Mouse (Mus musculus): Measurements from ENCODE around the gene Ppp2r2c. TPM values are rescaled to one million over a fixed set of nuclear protein-coding genes. Genes with fewer than 3 reads are reported as not detected.

Gene Ppp2r2c
- polyA plus RNA-seq, 1 experiment from 2014 or later: 1.2 TPM

GRCm38 (mm10) chr5:36839032-36839431, 29.3 kb upstream of the Ppp2r2c start:
- Histone ChIP-seq H3K9ac (ENCODE audit: low read length) (no peak overlapping the region), H3K4me2 (no peak overlapping the region), H3K9me3 (ENCODE audit: control insufficient read depth, low read length) (no peaks in the 10 kb centered on the region), H3K27me3 (ENCODE audit: control insufficient read depth, insufficient read depth, low read length) (no peaks in the 10 kb centered on the region), H3K4me1 (ENCODE audit: control insufficient read depth, insufficient read depth, low read length) (no peaks in the 10 kb centered on the region), H3K36me3 (ENCODE audit: control insufficient read depth, insufficient read depth, low read length) (no peaks in the 10 kb centered on the region), H3K4me3 (ENCODE audit: low read depth, low read length) (no peak overlapping the region), H3K27ac (ENCODE audit: low read depth, low read length) (no peak overlapping the region)
- ATAC-seq (ENCODE audit: low FRiP score): no peak
- DNase-seq (ENCODE audit: low spot score, missing footprints): no peak
- 89% methylated on average over 2 of the region's 2 CpGs for WGBS

- ATAC-seq (ENCODE audit: low FRiP score): no peak
- no peaks in the 10 kb centered on the region for H3K4me1 ChIP-seq (ENCODE audit: control insufficient read depth, insufficient read depth, low read length)
- WGBS: 83% methylated on average over 8 of the region's 8 CpGs
Observed at GRCm38 (mm10) chr5:36839602-36840001, 28.7 kb upstream of the Ppp2r2c start.

GRCm38 (mm10) chr5:36840092-36840491, 28.2 kb upstream of the Ppp2r2c start:
- Histone ChIP-seq H3K36me3 (ENCODE audit: control insufficient read depth, insufficient read depth, low read length) (no peaks in the 10 kb centered on the region), H3K4me1 (ENCODE audit: control insufficient read depth, insufficient read depth, low read length) (no peaks in the 10 kb centered on the region), H3K9ac (ENCODE audit: low read length) (no peak overlapping the region), H3K27me3 (ENCODE audit: control insufficient read depth, insufficient read depth, low read length) (no peaks in the 10 kb centered on the region), H3K4me3 (ENCODE audit: low read depth, low read length) (no peak overlapping the region), H3K9me3 (ENCODE audit: control insufficient read depth, low read length) (no peaks in the 10 kb centered on the region), H3K4me2 (no peak overlapping the region), H3K27ac (ENCODE audit: low read depth, low read length) (no peak overlapping the region)
- no peak for ATAC-seq (ENCODE audit: low FRiP score)
- no peak for DNase-seq (ENCODE audit: low spot score, missing footprints)
- WGBS: 88% methylated on average over 7 of the region's 7 CpGs

More at GRCm38 (mm10) chr5:36839602-36840001, 28.7 kb upstream of the Ppp2r2c start:
- no peaks in the 10 kb centered on the region for H3K27me3 ChIP-seq (ENCODE audit: control insufficient read depth, insufficient read depth, low read length)
- H3K4me3 ChIP-seq (ENCODE audit: low read depth, low read length): no peak overlapping the region
- no peak overlapping the region for H3K27ac ChIP-seq (ENCODE audit: low read depth, low read length)
- no peaks in the 10 kb centered on the region for H3K9me3 ChIP-seq (ENCODE audit: control insufficient read depth, low read length)
- no peak for DNase-seq (ENCODE audit: low spot score, missing footprints)
- no peak overlapping the region for H3K9ac ChIP-seq (ENCODE audit: low read length)
- H3K4me2 ChIP-seq: no peak overlapping the region
- no peaks in the 10 kb centered on the region for H3K36me3 ChIP-seq (ENCODE audit: control insufficient read depth, insufficient read depth, low read length)

- Histone ChIP-seq H3K4me1 (ENCODE audit: control insufficient read depth, insufficient read depth, low read length) (no peaks in the 10 kb centered on the region), H3K27me3 (ENCODE audit: control insufficient read depth, insufficient read depth, low read length) (no peaks in the 10 kb centered on the region), H3K4me2 (no peak overlapping the region), H3K4me3 (ENCODE audit: low read depth, low read length) (no peak overlapping the region), H3K36me3 (ENCODE audit: control insufficient read depth, insufficient read depth, low read length) (no peaks in the 10 kb centered on the region), H3K9ac (ENCODE audit: low read length) (no peak overlapping the region), H3K27ac (ENCODE audit: low read depth, low read length) (no peak overlapping the region), H3K9me3 (ENCODE audit: control insufficient read depth, low read length) (no peaks in the 10 kb centered on the region)
- WGBS: 73% methylated on average over 1 of the region's 1 CpGs
- DNase-seq (ENCODE audit: low spot score, missing footprints) (no peak), ATAC-seq (ENCODE audit: low FRiP score) (no peak)
Observed at GRCm38 (mm10) chr5:36841701-36842100, 26.6 kb upstream of the Ppp2r2c start.

GRCm38 (mm10) chr5:36844490-36844889, 23.8 kb upstream of the Ppp2r2c start:
- Histone ChIP-seq H3K27ac (ENCODE audit: low read depth, low read length) (no peak overlapping the region), H3K9me3 (ENCODE audit: control insufficient read depth, low read length) (no peaks in the 10 kb centered on the region), H3K9ac (ENCODE audit: low read length) (no peak overlapping the region), H3K4me1 (ENCODE audit: control insufficient read depth, insufficient read depth, low read length) (no peaks in the 10 kb centered on the region), H3K4me2 (no peak overlapping the region), H3K36me3 (ENCODE audit: control insufficient read depth, insufficient read depth, low read length) (no peaks in the 10 kb centered on the region), H3K27me3 (ENCODE audit: control insufficient read depth, insufficient read depth, low read length) (no peaks in the 10 kb centered on the region), H3K4me3 (ENCODE audit: low read depth, low read length) (no peak overlapping the region)
- no peak for DNase-seq (ENCODE audit: low spot score, missing footprints)
- WGBS: 81% methylated on average over 10 of the region's 10 CpGs
- no peak for ATAC-seq (ENCODE audit: low FRiP score)

GRCm38 (mm10) chr5:36851572-36851971, 16.7 kb upstream of the Ppp2r2c start:
- ATAC-seq (ENCODE audit: low FRiP score) (no peak), DNase-seq (ENCODE audit: low spot score, missing footprints) (no peak)
- Histone ChIP-seq H3K4me3 (ENCODE audit: low read depth, low read length) (no peak overlapping the region), H3K4me2 (no peak overlapping the region), H3K36me3 (ENCODE audit: control insufficient read depth, insufficient read depth, low read length) (no peaks in the 10 kb centered on the region), H3K27ac (ENCODE audit: low read depth, low read length) (no peak overlapping the region), H3K4me1 (ENCODE audit: control insufficient read depth, insufficient read depth, low read length) (no peaks in the 10 kb centered on the region), H3K9ac (ENCODE audit: low read length) (no peak overlapping the region), H3K27me3 (ENCODE audit: control insufficient read depth, insufficient read depth, low read length) (no peaks in the 10 kb centered on the region), H3K9me3 (ENCODE audit: control insufficient read depth, low read length) (no peaks in the 10 kb centered on the region)
- 60% methylated on average over 4 of the region's 4 CpGs for WGBS

- 84% methylated on average over 3 of the region's 3 CpGs for whole genome bisulfite sequencing
Observed at GRCm38 (mm10) chr5:36855180-36855579, 13.1 kb upstream of the Ppp2r2c start.

GRCm38 (mm10) chr5:36856529-36856928, 11.8 kb upstream of the Ppp2r2c start:
- WGBS: 90% methylated on average over 7 of the region's 7 CpGs
- Histone ChIP-seq H3K4me2 (no peak overlapping the region), H3K27ac (ENCODE audit: low read depth, low read length) (no peak overlapping the region), H3K36me3 (ENCODE audit: control insufficient read depth, insufficient read depth, low read length) (no peaks in the 10 kb centered on the region), H3K4me1 (ENCODE audit: control insufficient read depth, insufficient read depth, low read length) (no peaks in the 10 kb centered on the region), H3K9me3 (ENCODE audit: control insufficient read depth, low read length) (no peaks in the 10 kb centered on the region), H3K27me3 (ENCODE audit: control insufficient read depth, insufficient read depth, low read length) (no peaks in the 10 kb centered on the region), H3K4me3 (ENCODE audit: low read depth, low read length) (no peak overlapping the region), H3K9ac (ENCODE audit: low read length) (no peak overlapping the region)
- ATAC-seq (ENCODE audit: low FRiP score): no peak
- no peak for DNase-seq (ENCODE audit: low spot score, missing footprints)

More at GRCm38 (mm10) chr5:36855180-36855579, 13.1 kb upstream of the Ppp2r2c start:
- DNase-seq (ENCODE audit: low spot score, missing footprints) (no peak), ATAC-seq (ENCODE audit: low FRiP score) (no peak)
- no peak overlapping the region for H3K27ac ChIP-seq (ENCODE audit: low read depth, low read length)
- no peaks in the 10 kb centered on the region for H3K36me3 ChIP-seq (ENCODE audit: control insufficient read depth, insufficient read depth, low read length)
- no peak overlapping the region for H3K9ac ChIP-seq (ENCODE audit: low read length)
- no peaks in the 10 kb centered on the region for H3K27me3 ChIP-seq (ENCODE audit: control insufficient read depth, insufficient read depth, low read length)
- H3K4me2 ChIP-seq: no peak overlapping the region
- no peaks in the 10 kb centered on the region for H3K9me3 ChIP-seq (ENCODE audit: control insufficient read depth, low read length)
- H3K4me3 ChIP-seq (ENCODE audit: low read depth, low read length): no peak overlapping the region
- H3K4me1 ChIP-seq (ENCODE audit: control insufficient read depth, insufficient read depth, low read length): no peaks in the 10 kb centered on the region

GRCm38 (mm10) chr5:36857546-36857945, 10.8 kb upstream of the Ppp2r2c start:
- no peaks in the 10 kb centered on the region for H3K36me3 ChIP-seq (ENCODE audit: control insufficient read depth, insufficient read depth, low read length)
- DNase-seq (ENCODE audit: low spot score, missing footprints): no peak
- no peaks in the 10 kb centered on the region for H3K27me3 ChIP-seq (ENCODE audit: control insufficient read depth, insufficient read depth, low read length)
- ATAC-seq (ENCODE audit: low FRiP score): no peak
- no peak overlapping the region for H3K4me2 ChIP-seq
- no peaks in the 10 kb centered on the region for H3K9me3 ChIP-seq (ENCODE audit: control insufficient read depth, low read length)
- H3K27ac ChIP-seq (ENCODE audit: low read depth, low read length): no peak overlapping the region
- WGBS: 84% methylated on average over 5 of the region's 5 CpGs
- no peaks in the 10 kb centered on the region for H3K4me1 ChIP-seq (ENCODE audit: control insufficient read depth, insufficient read depth, low read length)
- H3K9ac ChIP-seq (ENCODE audit: low read length): no peak overlapping the region
- H3K4me3 ChIP-seq (ENCODE audit: low read depth, low read length): no peak overlapping the region

GRCm38 (mm10) chr5:36861084-36861483, 7.2 kb upstream of the Ppp2r2c start:
- 96% methylated on average over 2 of the region's 2 CpGs for WGBS
- H3K9ac ChIP-seq (ENCODE audit: low read length): no peak overlapping the region
- no peak overlapping the region for H3K4me3 ChIP-seq (ENCODE audit: low read depth, low read length)
- DNase-seq (ENCODE audit: low spot score, missing footprints) (no peak), ATAC-seq (ENCODE audit: low FRiP score) (no peak)
- peaks cover 7% of the 10 kb centered on the region for H3K27me3 ChIP-seq (ENCODE audit: control insufficient read depth, insufficient read depth, low read length)
- H3K36me3 ChIP-seq (ENCODE audit: control insufficient read depth, insufficient read depth, low read length): no peaks in the 10 kb centered on the region
- H3K27ac ChIP-seq (ENCODE audit: low read depth, low read length): no peak overlapping the region
- no peaks in the 10 kb centered on the region for H3K9me3 ChIP-seq (ENCODE audit: control insufficient read depth, low read length)
- no peak overlapping the region for H3K4me2 ChIP-seq
- no peaks in the 10 kb centered on the region for H3K4me1 ChIP-seq (ENCODE audit: control insufficient read depth, insufficient read depth, low read length)

All from midbrain, embryonic 11.5 days (tissue).